Mouse (Mus musculus) CH12.LX (cell line): ENCODE data around the gene Fermt2. TPM values are rescaled to one million over a fixed set of nuclear protein-coding genes. Genes with fewer than 3 reads are reported as not detected.

Source experiments
- DNase-seq: peaks from one replicate; pipeline ENCODE4 v3.0.0-alpha.2; 2013; ENCODE audit errors: extremely low read depth
- H3K27ac ChIP-seq: 2 replicates; pipeline ENCODE4 v1.5.1; 2012; ENCODE audit warnings: low read depth, mild to moderate bottlenecking, control low read depth, moderate library complexity; ENCODE audit not compliant: insufficient read depth
- H3K27me3 ChIP-seq: replicated peaks from 2 replicates; pipeline ENCODE3; 2012; ENCODE audit warnings: inconsistent platforms
- H3K36me3 ChIP-seq, 2 experiments: replicated peaks in 1 of 2; 2 replicates each; pipeline versions ENCODE3 to v1.6.1; 2012; ENCODE audit warnings: inconsistent platforms in 1 of 2, low read length in 1 of 2, mild to moderate bottlenecking in 1 of 2, mixed read lengths in 1 of 2, moderate library complexity in 1 of 2; ENCODE audit not compliant: control insufficient read depth in 1 of 2, insufficient read depth in 1 of 2
- H3K4me1 ChIP-seq, 2 experiments: 2 replicates each; pipeline ENCODE4 v1.6.1; 2012; ENCODE audit warnings: inconsistent platforms in 1 of 2, moderate library complexity in 1 of 2; ENCODE audit not compliant: insufficient read depth in 2 of 2, control insufficient read depth in 1 of 2
- H3K4me2 ChIP-seq: 2 replicates; pipeline ENCODE4 v1.6.1; 2012; ENCODE audit warnings: low read depth, mild to moderate bottlenecking, control low read depth; ENCODE audit not compliant: poor library complexity, insufficient read depth, severe bottlenecking
- H3K4me3 ChIP-seq, 3 experiments: fragments of 150-350 bp in 1 of 3; sonication (generic) in 1 of 3; replicated peaks in 1 of 3; 2 replicates each; pipeline versions ENCODE3 to v1.5.1; 2011 to 2012; ENCODE audit warnings: low read depth in 2 of 3, low read length in 2 of 3, mild to moderate bottlenecking in 2 of 3, moderate library complexity in 2 of 3, control low read depth in 1 of 3, improper control_type of control experiment in 1 of 3, inconsistent platforms in 1 of 3, mixed read lengths in 1 of 3; ENCODE audit not compliant: poor library complexity in 1 of 3
- H3K79me2 ChIP-seq: replicated peaks from 2 replicates; pipeline ENCODE4 v1.6.1; 2012; ENCODE audit warnings: mild to moderate bottlenecking, moderate library complexity; ENCODE audit not compliant: control insufficient read depth, poor library complexity, insufficient read depth, severe bottlenecking; ENCODE audit errors: extremely low read depth
- H3K9ac ChIP-seq: 2 replicates; pipeline ENCODE4 v1.6.1; 2012; ENCODE audit warnings: low read depth, mild to moderate bottlenecking, control low read depth, moderate library complexity; ENCODE audit not compliant: insufficient read depth
- H3K9me3 ChIP-seq: replicated peaks from 2 replicates; pipeline ENCODE3; 2012; ENCODE audit warnings: low read length, inconsistent platforms, mixed read lengths
- CHD1 ChIP-seq: IDR thresholded peaks from 2 replicates; pipeline ENCODE4 v1.6.1; 2012; ENCODE audit warnings: low read depth, low read length, improper control_type of control experiment, inconsistent platforms
- E2F4 ChIP-seq: IDR thresholded peaks from 2 replicates; pipeline ENCODE4 v1.6.1; 2011; ENCODE audit warnings: low read depth, low read length, improper control_type of control experiment; ENCODE audit not compliant: insufficient replicate concordance
- ELF1 ChIP-seq: IDR thresholded peaks from 2 replicates; pipeline ENCODE4 v1.6.1; 2014; ENCODE audit warnings: low read depth, mild to moderate bottlenecking, inconsistent platforms, low read length, improper control_type of control experiment
- EP300 ChIP-seq: IDR thresholded peaks from 2 replicates; pipeline ENCODE4 v1.6.1; 2011; ENCODE audit warnings: low read length, improper control_type of control experiment
- GABPA ChIP-seq: IDR thresholded peaks from 2 replicates; pipeline ENCODE4 v1.6.1; 2012; ENCODE audit warnings: low read depth, low read length, improper control_type of control experiment, inconsistent platforms; ENCODE audit not compliant: insufficient replicate concordance
- JUN ChIP-seq: IDR thresholded peaks from 2 replicates; pipeline ENCODE4 v1.6.1; 2011; ENCODE audit warnings: low read depth, mild to moderate bottlenecking, low read length, improper control_type of control experiment, moderate library complexity; ENCODE audit not compliant: insufficient read depth
- MAFK ChIP-seq: IDR thresholded peaks from 2 replicates; pipeline ENCODE4 v1.6.1; 2011; ENCODE audit warnings: low read length, improper control_type of control experiment; ENCODE audit not compliant: insufficient replicate concordance
- MAX ChIP-seq: IDR thresholded peaks from 2 replicates; pipeline ENCODE4 v1.6.1; 2011; ENCODE audit warnings: low read length, improper control_type of control experiment
- NRF1 ChIP-seq: IDR thresholded peaks from 2 replicates; pipeline ENCODE4 v1.6.1; 2014; ENCODE audit warnings: low read depth, mild to moderate bottlenecking, inconsistent platforms, low read length, improper control_type of control experiment, moderate library complexity
- RAD21 ChIP-seq: IDR thresholded peaks from 2 replicates; pipeline ENCODE4 v1.6.1; 2011; ENCODE audit warnings: low read depth, mild to moderate bottlenecking, low read length, improper control_type of control experiment, moderate library complexity
- SIN3A ChIP-seq: IDR thresholded peaks from 2 replicates; pipeline ENCODE4 v1.6.1; 2012; ENCODE audit warnings: low read length, improper control_type of control experiment, inconsistent platforms
- TBP ChIP-seq: conservative IDR thresholded peaks from 2 replicates; pipeline ENCODE4 v1.6.1; 2011; ENCODE audit warnings: low read depth, low read length, improper control_type of control experiment
- UBTF ChIP-seq: IDR thresholded peaks from 2 replicates; pipeline ENCODE4 v1.6.1; 2012; ENCODE audit warnings: low read depth, mild to moderate bottlenecking, inconsistent platforms, low read length, improper control_type of control experiment, moderate library complexity
- USF1 ChIP-seq: IDR thresholded peaks from 2 replicates; pipeline ENCODE4 v1.6.1; 2014; ENCODE audit warnings: low read depth, mild to moderate bottlenecking, inconsistent platforms, low read length, improper control_type of control experiment
- USF2 ChIP-seq: conservative IDR thresholded peaks from 2 replicates; pipeline ENCODE4 v1.6.1; 2011; ENCODE audit warnings: low read depth, low read length, improper control_type of control experiment
- ZKSCAN1 ChIP-seq: IDR thresholded peaks from 2 replicates; pipeline ENCODE4 v1.6.1; 2012; ENCODE audit warnings: low read depth, inconsistent platforms, low read length, improper control_type of control experiment, borderline replicate concordance
- ZMIZ1 ChIP-seq: IDR thresholded peaks from 2 replicates; pipeline ENCODE4 v1.6.1; 2012; ENCODE audit warnings: low read depth, mild to moderate bottlenecking, inconsistent platforms, low read length, improper control_type of control experiment
- dilution Hi-C: fragments of 300-500 bp; cut with MboI; formaldehyde crosslinking; loops from 2 replicates; pipeline ENCODE4 v1.14.3; 2020; ENCODE audit warnings: low sequenced_read_pairs; ENCODE audit not compliant: extremely low pct_unique_long_range_greater_than_20kb, extremely low pct_ligation_motif_present
- in situ Hi-C: fragments of 300-500 bp; cut with MboI; formaldehyde crosslinking; loops from 3 replicates; pipeline ENCODE4 v1.14.3; 2019; ENCODE audit warnings: low sequenced_read_pairs, low pct_ligation_motif_present, low pct_unique_long_range_greater_than_20kb, mixed read lengths
- polyA plus RNA-seq: library from polyadenylated mRNA; unstranded; fragments of >175 nt; gene quantifications from 2 replicates; pipeline ENCODE4 v1.2.1, GENCODE M21; 2012; ENCODE audit warnings: low read depth; ENCODE audit not compliant: insufficient read length
- total RNA-seq, 2 experiments: library from RNA; depleted of rRNA; stranded (reverse); fragments of 300-350 nt in 1 of 2; fragments of >200 nt in 1 of 2; gene quantifications; 2 replicates each; pipeline ENCODE4 v1.2.3; 2012 to 2014

Fermt2 gene
- total and polyA plus RNA-seq, 3 experiments: 0.41 TPM; not detected in 2

- in situ Hi-C loops: no loop called here
- no peak for DNase-seq
- no peak for TF ChIP-seq ZMIZ1
- no peak for TF ChIP-seq ELF1
- TF ChIP-seq EP300: no peak
- no peak for TF ChIP-seq UBTF
- no peak for TF ChIP-seq RAD21
- no peak for TF ChIP-seq SIN3A
- no peak for TF ChIP-seq NRF1
- no peak for TF ChIP-seq MAFK
- no peak for TF ChIP-seq ZKSCAN1
- no peak for TF ChIP-seq USF2
- no peak for TF ChIP-seq E2F4
- TF ChIP-seq MAX: no peak
- no peak for TF ChIP-seq USF1
- TF ChIP-seq TBP: no peak
- no peak for TF ChIP-seq CHD1
These were observed 68.0 kb downstream of the Fermt2 start for GRCm38 (mm10) chr14:45461945-45462344.

GRCm38 (mm10) chr14:45460491-45460890, 69.4 kb downstream of the Fermt2 start:
- TF ChIP-seq GABPA (no peak), JUN (no peak), MAX (no peak)
- Histone ChIP-seq H3K4me1 (no peaks in the 10 kb centered on the region), H3K36me3 (no peaks in the 10 kb centered on the region), H3K9ac (no peak overlapping the region), H3K4me3 (no peak overlapping the region), H3K79me2 (no peaks in the 10 kb centered on the region), H3K9me3 (no peaks in the 10 kb centered on the region), H3K4me2 (no peak overlapping the region), H3K27me3 (no peaks in the 10 kb centered on the region), H3K27ac (no peak overlapping the region)
- DNase-seq: no peak
- dilution Hi-C loops: no loop called here
- in situ Hi-C loops: no loop called here

More at GRCm38 (mm10) chr14:45461945-45462344, 68.0 kb downstream of the Fermt2 start:
- no peaks in the 10 kb centered on the region for H3K9me3 ChIP-seq
- no peaks in the 10 kb centered on the region for H3K4me1 ChIP-seq
- no peak overlapping the region for H3K4me2 ChIP-seq
- H3K27me3 ChIP-seq: no peaks in the 10 kb centered on the region
- no peak overlapping the region for H3K4me3 ChIP-seq
- H3K36me3 ChIP-seq: no peaks in the 10 kb centered on the region
- no peak overlapping the region for H3K9ac ChIP-seq
- H3K79me2 ChIP-seq: no peaks in the 10 kb centered on the region
- H3K27ac ChIP-seq: no peak overlapping the region
- dilution Hi-C loops: no loop called here
